Mouse (Mus musculus): Measurements from ENCODE around the gene Ap5s1. TPM values are rescaled to one million over a fixed set of nuclear protein-coding genes. Genes with fewer than 3 reads are reported as not detected.

Gene Ap5s1
- polyA plus RNA-seq, 1 experiment from 2014 or later: 39.7 TPM

DNA sequence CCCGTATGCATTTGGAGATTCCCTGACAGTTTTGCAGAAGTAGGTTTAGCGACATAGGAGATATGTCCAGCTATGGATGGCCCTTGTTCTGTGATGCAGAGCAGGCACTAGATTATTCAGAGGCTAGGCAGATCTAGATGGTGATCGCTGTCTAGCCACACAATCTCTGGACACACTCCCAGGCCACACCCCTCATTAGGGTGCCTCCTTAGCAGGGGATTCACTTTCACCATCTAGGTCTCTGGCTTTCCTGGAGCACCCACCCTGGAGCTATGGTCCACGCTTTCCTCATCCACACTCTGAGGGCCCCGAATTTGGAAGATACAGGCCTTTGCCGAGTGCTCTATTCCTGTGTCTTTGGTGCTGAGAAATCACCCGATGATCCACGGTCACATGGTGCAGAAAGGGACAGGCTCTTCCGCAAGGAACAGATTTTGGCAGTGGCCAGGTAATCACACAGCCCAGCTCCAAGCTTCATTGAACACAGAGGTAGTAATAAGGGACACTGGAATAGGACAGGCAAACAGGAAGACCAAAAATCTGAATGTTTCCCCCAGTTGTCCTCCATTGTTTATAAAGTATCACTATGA lies 4.2 kb downstream of the Ap5s1 start:
- WGBS: 54% methylated on average over 9 of the region's 9 CpGs
- H3K27me3 ChIP-seq (ENCODE audit: control insufficient read depth, insufficient read depth, low read length): no peaks in the 10 kb centered on the region

GRCm38 (mm10) chr2:131213773-131214172 lies 6.9 kb downstream of the Ap5s1 start:
- peaks cover 7 to 26% of the 10 kb centered on the region in 2 experiments; a peak in 2 of 4 replicates for H3K4me1 ChIP-seq (ENCODE audit: control insufficient read depth in 2 of 2, insufficient read depth in 2 of 2, low read length in 2 of 2)
- 64% methylated on average over 7 of the region's 7 CpGs for WGBS
- H3K27ac ChIP-seq (replicated peaks in 1 of 2; ENCODE audit: control insufficient read depth in 1 of 2, insufficient read depth in 1 of 2, low read depth in 2 of 2, low read length in 2 of 2): 0 out of 4 replicates have a peak overlapping the region, but pooled peaks have one; percentile 10 to 37
- 0 out of 2 replicates have a peak overlapping the region, but pooled peaks have one; percentile 4 for H3K9ac ChIP-seq (ENCODE audit: low read length)
- H3K27me3 ChIP-seq (ENCODE audit: control insufficient read depth, insufficient read depth, low read length): no peaks in the 10 kb centered on the region
- no peaks in the 10 kb centered on the region for H3K9me3 ChIP-seq (ENCODE audit: control insufficient read depth, low read length)
- no peak overlapping the region for H3K4me3 ChIP-seq (ENCODE audit: control insufficient read depth in 1 of 2, insufficient read depth in 1 of 2, low read depth in 1 of 2, low read length in 2 of 2)
- peaks cover 25% of the 10 kb centered on the region for H3K36me3 ChIP-seq (ENCODE audit: control insufficient read depth, insufficient read depth, low read length)
- H3K4me2 ChIP-seq (ENCODE audit: low read length): no peak overlapping the region
- no peak for ATAC-seq (ENCODE audit: insufficient number of reproducible peaks, insufficient read depth, low FRiP score, low read depth)

More for the DNA sequence above, 4.2 kb downstream of the Ap5s1 start:
- peak overlapping the region; percentile 70 for H3K4me2 ChIP-seq (ENCODE audit: low read length)
- peak overlapping the region; percentile 62 to 64 for H3K4me3 ChIP-seq (ENCODE audit: control insufficient read depth in 1 of 2, insufficient read depth in 1 of 2, low read depth in 1 of 2, low read length in 2 of 2)
- H3K27ac ChIP-seq (replicated peaks in 1 of 2; ENCODE audit: control insufficient read depth in 1 of 2, insufficient read depth in 1 of 2, low read depth in 2 of 2, low read length in 2 of 2): peak overlapping the region; percentile 85 to 90; a peak in 3 of 4 replicates
- peak overlapping the region; percentile 85 for H3K9ac ChIP-seq (ENCODE audit: low read length)
- peaks cover 7 to 22% of the 10 kb centered on the region in 2 experiments; a peak in 2 of 4 replicates for H3K4me1 ChIP-seq (ENCODE audit: control insufficient read depth in 2 of 2, insufficient read depth in 2 of 2, low read length in 2 of 2)
- H3K9me3 ChIP-seq (ENCODE audit: control insufficient read depth, low read length): no peaks in the 10 kb centered on the region
- H3K36me3 ChIP-seq (ENCODE audit: control insufficient read depth, insufficient read depth, low read length): peaks cover 25% of the 10 kb centered on the region
- ATAC-seq (ENCODE audit: insufficient number of reproducible peaks, insufficient read depth, low FRiP score, low read depth): no peak

- 64% methylated on average over 7 of the region's 7 CpGs for WGBS
- H3K27ac ChIP-seq (replicated peaks in 1 of 2; ENCODE audit: control insufficient read depth in 1 of 2, insufficient read depth in 1 of 2, low read depth in 2 of 2, low read length in 2 of 2): 0 out of 4 replicates have a peak overlapping the region, but pooled peaks of 1 of the 2 experiments have one; percentile 1
- H3K27me3 ChIP-seq (ENCODE audit: control insufficient read depth, insufficient read depth, low read length): no peaks in the 10 kb centered on the region
- H3K4me1 ChIP-seq (ENCODE audit: control insufficient read depth in 2 of 2, insufficient read depth in 2 of 2, low read length in 2 of 2): peaks cover 2 to 16% of the 10 kb centered on the region in 2 experiments; a peak in 2 of 4 replicates
- ATAC-seq (ENCODE audit: insufficient number of reproducible peaks, insufficient read depth, low FRiP score, low read depth): no peak
- no peaks in the 10 kb centered on the region for H3K9me3 ChIP-seq (ENCODE audit: control insufficient read depth, low read length)
- H3K36me3 ChIP-seq (ENCODE audit: control insufficient read depth, insufficient read depth, low read length): peaks cover 25% of the 10 kb centered on the region
- no peak overlapping the region for H3K4me2 ChIP-seq (ENCODE audit: low read length)
- no peak overlapping the region for H3K9ac ChIP-seq (ENCODE audit: low read length)
- no peak overlapping the region for H3K4me3 ChIP-seq (ENCODE audit: control insufficient read depth in 1 of 2, insufficient read depth in 1 of 2, low read depth in 1 of 2, low read length in 2 of 2)
Measured at GRCm38 (mm10) chr2:131215941-131216858, 9.3 kb downstream of the Ap5s1 start.

- Histone ChIP-seq H3K9me3 (ENCODE audit: control insufficient read depth, low read length) (no peaks in the 10 kb centered on the region; the same call in 1 of the 2 replicates), H3K9ac (ENCODE audit: low read length) (no peak overlapping the region), H3K4me3 (ENCODE audit: control insufficient read depth in 1 of 2, insufficient read depth in 1 of 2, low read depth in 1 of 2, low read length in 2 of 2) (no peak overlapping the region), H3K27me3 (ENCODE audit: control insufficient read depth, insufficient read depth, low read length) (no peaks in the 10 kb centered on the region), H3K4me1 (ENCODE audit: control insufficient read depth in 2 of 2, insufficient read depth in 2 of 2, low read length in 2 of 2) (peaks cover 2 to 19% of the 10 kb centered on the region in 2 experiments; a peak in 1 of 4 replicates), H3K36me3 (ENCODE audit: control insufficient read depth, insufficient read depth, low read length) (no peaks in the 10 kb centered on the region), H3K4me2 (ENCODE audit: low read length) (no peak overlapping the region), H3K27ac (replicated peaks in 1 of 2; ENCODE audit: control insufficient read depth in 1 of 2, insufficient read depth in 1 of 2, low read depth in 2 of 2, low read length in 2 of 2) (no peak overlapping the region)
- WGBS: 64% methylated on average over 4 of the region's 4 CpGs
- ATAC-seq (ENCODE audit: insufficient number of reproducible peaks, insufficient read depth, low FRiP score, low read depth): no peak
Measured at GRCm38 (mm10) chr2:131220030-131220429, 13.2 kb downstream of the Ap5s1 start.

- 48% methylated on average over 3 of the region's 3 CpGs for WGBS
- no peak overlapping the region for H3K27ac ChIP-seq (replicated peaks in 1 of 2; ENCODE audit: control insufficient read depth in 1 of 2, insufficient read depth in 1 of 2, low read depth in 2 of 2, low read length in 2 of 2)
Measured at GRCm38 (mm10) chr2:131221853-131222515, 15.1 kb downstream of the Ap5s1 start.

DNA sequence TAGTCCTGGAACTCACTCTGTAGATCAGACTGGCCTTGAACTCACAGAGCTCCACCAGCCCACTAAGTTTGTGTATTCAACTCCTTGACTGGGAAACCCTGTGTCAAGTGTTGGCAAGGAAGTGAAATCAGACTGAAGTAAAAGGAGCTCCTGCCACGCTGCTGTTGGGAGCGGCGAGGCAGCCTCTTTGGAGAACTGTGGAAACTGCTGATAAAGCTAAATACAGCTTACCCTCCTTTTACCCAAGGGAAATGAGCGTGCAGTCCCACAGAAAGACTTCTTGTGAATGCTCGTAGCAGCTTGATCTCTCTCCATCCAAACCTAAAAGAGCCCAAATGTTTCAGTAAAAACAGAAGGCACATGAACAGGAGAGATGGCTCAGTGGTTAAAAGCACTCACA lies 15.7 kb downstream of the Ap5s1 start:
- Histone ChIP-seq H3K36me3 (ENCODE audit: control insufficient read depth, insufficient read depth, low read length) (no peaks in the 10 kb centered on the region), H3K4me2 (ENCODE audit: low read length) (no peak overlapping the region), H3K9ac (ENCODE audit: low read length) (no peak overlapping the region), H3K4me3 (ENCODE audit: control insufficient read depth in 1 of 2, insufficient read depth in 1 of 2, low read depth in 1 of 2, low read length in 2 of 2) (no peak overlapping the region), H3K9me3 (ENCODE audit: control insufficient read depth, low read length) (no peaks in the 10 kb centered on the region; the same call in 1 of the 2 replicates), H3K27me3 (ENCODE audit: control insufficient read depth, insufficient read depth, low read length) (no peaks in the 10 kb centered on the region), H3K27ac (replicated peaks in 1 of 2; ENCODE audit: control insufficient read depth in 1 of 2, insufficient read depth in 1 of 2, low read depth in 2 of 2, low read length in 2 of 2) (no peak overlapping the region), H3K4me1 (ENCODE audit: control insufficient read depth in 2 of 2, insufficient read depth in 2 of 2, low read length in 2 of 2) (peaks cover 2 to 9% of the 10 kb centered on the region in 2 experiments; a peak in 1 of 4 replicates)
- 15% methylated on average over 5 of the region's 5 CpGs for WGBS
- ATAC-seq (ENCODE audit: insufficient number of reproducible peaks, insufficient read depth, low FRiP score, low read depth): no peak

More at GRCm38 (mm10) chr2:131221853-131222515, 15.1 kb downstream of the Ap5s1 start:
- Histone ChIP-seq H3K4me1 (ENCODE audit: control insufficient read depth in 2 of 2, insufficient read depth in 2 of 2, low read length in 2 of 2) (peaks cover 2 to 9% of the 10 kb centered on the region in 2 experiments; a peak in 1 of 4 replicates), H3K4me2 (ENCODE audit: low read length) (no peak overlapping the region), H3K4me3 (ENCODE audit: control insufficient read depth in 1 of 2, insufficient read depth in 1 of 2, low read depth in 1 of 2, low read length in 2 of 2) (no peak overlapping the region), H3K9me3 (ENCODE audit: control insufficient read depth, low read length) (no peaks in the 10 kb centered on the region; the same call in 1 of the 2 replicates), H3K27me3 (ENCODE audit: control insufficient read depth, insufficient read depth, low read length) (no peaks in the 10 kb centered on the region), H3K36me3 (ENCODE audit: control insufficient read depth, insufficient read depth, low read length) (no peaks in the 10 kb centered on the region), H3K9ac (ENCODE audit: low read length) (no peak overlapping the region)
- ATAC-seq (ENCODE audit: insufficient number of reproducible peaks, insufficient read depth, low FRiP score, low read depth): no peak

GRCm38 (mm10) chr2:131223569-131223968 lies 16.7 kb downstream of the Ap5s1 start:
- no peak overlapping the region for H3K27ac ChIP-seq (replicated peaks in 1 of 2; ENCODE audit: control insufficient read depth in 1 of 2, insufficient read depth in 1 of 2, low read depth in 2 of 2, low read length in 2 of 2)
- H3K36me3 ChIP-seq (ENCODE audit: control insufficient read depth, insufficient read depth, low read length): no peaks in the 10 kb centered on the region
- no peak for ATAC-seq (ENCODE audit: insufficient number of reproducible peaks, insufficient read depth, low FRiP score, low read depth)
- no peak overlapping the region for H3K4me3 ChIP-seq (ENCODE audit: control insufficient read depth in 1 of 2, insufficient read depth in 1 of 2, low read depth in 1 of 2, low read length in 2 of 2)
- H3K4me1 ChIP-seq (ENCODE audit: control insufficient read depth in 2 of 2, insufficient read depth in 2 of 2, low read length in 2 of 2): peaks cover 2 to 9% of the 10 kb centered on the region in 2 experiments; a peak in 1 of 4 replicates
- no peak overlapping the region for H3K4me2 ChIP-seq (ENCODE audit: low read length)
- no peaks in the 10 kb centered on the region for H3K27me3 ChIP-seq (ENCODE audit: control insufficient read depth, insufficient read depth, low read length)
- 60% methylated on average over 1 of the region's 1 CpGs for WGBS
- no peak overlapping the region for H3K9ac ChIP-seq (ENCODE audit: low read length)
- H3K9me3 ChIP-seq (ENCODE audit: control insufficient read depth, low read length): no peaks in the 10 kb centered on the region; the same call in 1 of the 2 replicates
